Mouse (Mus musculus) urinary bladder, adult 18-20 months (tissue): Measurements from ENCODE around the gene Ptprd.
"Not testable (repeated sequence)": the region's sequence is repeated elsewhere in the genome, so short reads cannot be mapped to it uniquely, and the experiment has no call there.

ENCODE experiments used
- DNase-seq, 2 experiments: peaks; one replicate each; pipeline ENCODE4 v3.0.0; 2022; ENCODE audit warnings: low spot score in 2 of 2, mixed read lengths in 2 of 2

The Ptprd gene

GRCm38 (mm10) chr4:76194762-76195161 lies 2017.0 kb downstream of the Ptprd start:
- DNase-seq = no peak

GRCm38 (mm10) chr4:76193496-76193895 lies 2018.3 kb downstream of the Ptprd start:
- DNase-seq = no peak

GRCm38 (mm10) chr4:76192031-76192430 lies 2019.7 kb downstream of the Ptprd start:
- DNase-seq = no peak

- DNase-seq = no peak
Observed at GRCm38 (mm10) chr4:76190788-76191187, 2021.0 kb downstream of the Ptprd start.

GRCm38 (mm10) chr4:76183095-76183494 lies 2028.7 kb downstream of the Ptprd start:
- no peak for DNase-seq

GRCm38 (mm10) chr4:76179497-76179896 lies 2032.3 kb downstream of the Ptprd start:
- no peak for DNase-seq

- no peak for DNase-seq
Observed at GRCm38 (mm10) chr4:76175086-76175485, 2036.7 kb downstream of the Ptprd start.

GRCm38 (mm10) chr4:76155750-76156149 lies 2056.0 kb downstream of the Ptprd start:
- DNase-seq = no peak

- DNase-seq = no peak
Observed at GRCm38 (mm10) chr4:76154190-76154589, 2057.6 kb downstream of the Ptprd start.

GRCm38 (mm10) chr4:76144925-76145324 lies 2066.8 kb downstream of the Ptprd start:
- DNase-seq = no peak

GRCm38 (mm10) chr4:76144333-76144732 lies 2067.4 kb downstream of the Ptprd start:
- no peak for DNase-seq

GRCm38 (mm10) chr4:76137901-76138300 lies 2073.9 kb downstream of the Ptprd start:
- DNase-seq = no peak

- no peak for DNase-seq
Observed at GRCm38 (mm10) chr4:76136625-76137024, 2075.1 kb downstream of the Ptprd start.

- no peak for DNase-seq
Observed at GRCm38 (mm10) chr4:76091845-76092244, 2119.9 kb downstream of the Ptprd start.

- no peak for DNase-seq
Observed at GRCm38 (mm10) chr4:76089866-76090265, 2121.9 kb downstream of the Ptprd start.

GRCm38 (mm10) chr4:76076051-76076450 lies 2135.7 kb downstream of the Ptprd start:
- DNase-seq = no peak

- no peak for DNase-seq
Observed at GRCm38 (mm10) chr4:76073286-76073685, 2138.5 kb downstream of the Ptprd start.

GRCm38 (mm10) chr4:76071720-76072119 lies 2140.0 kb downstream of the Ptprd start:
- no peak for DNase-seq

- DNase-seq = no peak
Observed at GRCm38 (mm10) chr4:76056836-76057235, 2154.9 kb downstream of the Ptprd start.

- DNase-seq = no peak
Observed at GRCm38 (mm10) chr4:76045650-76046049, 2166.1 kb downstream of the Ptprd start.

- DNase-seq = no peak
Observed at GRCm38 (mm10) chr4:76044802-76045201, 2167.0 kb downstream of the Ptprd start.

- not testable (repeated sequence) for DNase-seq
Observed at GRCm38 (mm10) chr4:76037178-76037577, 2174.6 kb downstream of the Ptprd start.

GRCm38 (mm10) chr4:76025571-76026325 lies 2186.0 kb downstream of the Ptprd start:
- no peak for DNase-seq

GRCm38 (mm10) chr4:76024502-76024821 lies 2187.3 kb downstream of the Ptprd start:
- DNase-seq = no peak
